ENCODE assay signal across 8 mouse cellular contexts in genomic region chr2:27412245-27412800, GRCm38 (mm10). TPM values are rescaled to one million over a fixed set of nuclear protein-coding genes. Genes with fewer than 3 reads are reported as not detected.
DNase-seq lines count a peak whose midpoint lies in the region; ATAC-seq and TF ChIP-seq lines count a peak whose summit lies in the region.
"Had no signal": no experiment of that assay in that cellular context is flagged by ENCODE, and none has a peak within 500 bp of the region (broad histone marks: within the 10 kb centered on the region; RNA-seq: fewer than 3 reads in every experiment).

No protein-coding gene starts in this region.

- 0 out of 2 replicates have a peak overlapping the region, but pooled peaks have one; percentile 8 for H3K4me2 ChIP-seq in lung, postnatal 0 days (replicated peaks; ENCODE audit: low read depth, low read length)
- H3K4me2 ChIP-seq in forebrain, embryonic 13.5 days, result peak overlapping the region; percentile 32
- H3K4me2 ChIP-seq in limb, embryonic 14.5 days (replicated peaks; ENCODE audit: low read depth, low read length, severe bottlenecking), result 0 out of 2 replicates have a peak overlapping the region, but pooled peaks have one; percentile 1
- H3K4me2 ChIP-seq in stomach, embryonic 14.5 days (replicated peaks; ENCODE audit: low read depth, low read length), result peak overlapping the region; percentile 30

- H3K9me3 ChIP-seq in lung, postnatal 0 days (ENCODE audit: low read length), result no peaks in the 10 kb centered on the region
- no peaks in the 10 kb centered on the region for H3K9me3 ChIP-seq in forebrain, embryonic 13.5 days (replicated peaks)
- H3K9me3 ChIP-seq in limb, embryonic 14.5 days (ENCODE audit: control insufficient read depth, low read length), result no peaks in the 10 kb centered on the region
- H3K9me3 ChIP-seq in stomach, embryonic 14.5 days (ENCODE audit: control insufficient read depth, low read depth, low read length), result no peaks in the 10 kb centered on the region

- no peak for TF ChIP-seq EP300 in lung, postnatal 0 days (IDR thresholded peaks at IDR 0.05)

- peaks cover 51% of the 10 kb centered on the region for H3K4me1 ChIP-seq in lung, postnatal 0 days (ENCODE audit: insufficient read depth, low read depth, low read length)
- peaks cover 63% of the 10 kb centered on the region for H3K4me1 ChIP-seq in forebrain, embryonic 13.5 days
- peaks cover 43% of the 10 kb centered on the region for H3K4me1 ChIP-seq in limb, embryonic 14.5 days (ENCODE audit: control insufficient read depth, insufficient read depth, low read length)
- H3K4me1 ChIP-seq in stomach, embryonic 14.5 days (ENCODE audit: control insufficient read depth, insufficient read depth, low read length), result peaks cover 63% of the 10 kb centered on the region

- no peaks in the 10 kb centered on the region for H3K36me3 ChIP-seq in lung, postnatal 0 days (ENCODE audit: insufficient read depth, low read length)
- no peaks in the 10 kb centered on the region for H3K36me3 ChIP-seq in forebrain, embryonic 13.5 days (ENCODE audit: poor library complexity, severe bottlenecking)
- H3K36me3 ChIP-seq in limb, embryonic 14.5 days (ENCODE audit: control insufficient read depth, insufficient read depth, low read length), result no peaks in the 10 kb centered on the region
- no peaks in the 10 kb centered on the region for H3K36me3 ChIP-seq in stomach, embryonic 14.5 days (ENCODE audit: control insufficient read depth, insufficient read depth, low read length)

- 31% methylated on average over 7 of the region's 7 CpGs for WGBS in lung, postnatal 0 days
- WGBS in forebrain, embryonic 13.5 days, result 10% methylated on average over 7 of the region's 7 CpGs
- WGBS in limb, embryonic 14.5 days, result 9% methylated on average over 7 of the region's 7 CpGs
- 16% methylated on average over 7 of the region's 7 CpGs for WGBS in stomach, embryonic 14.5 days

- DNase-seq in lung, postnatal 0 days (ENCODE audit: low spot score), result no peak
- DNase-seq in lung, postnatal 14 days, result no peak
- DNase-seq in limb, embryonic 14.5 days (ENCODE audit: low spot score), result no peak
- DNase-seq in yolk sac, embryonic 10.5 days (ENCODE audit: low spot score), result no peak
- DNase-seq: adrenal gland, adult 8-10 months had no signal

- ATAC-seq in lung, postnatal 0 days, result no peak
- ATAC-seq in forebrain, embryonic 13.5 days, result no peak
- ATAC-seq in limb, embryonic 14.5 days (ENCODE audit: low FRiP score, low read depth), result no peak
- ATAC-seq in stomach, embryonic 14.5 days (ENCODE audit: insufficient number of reproducible peaks, insufficient read depth, low FRiP score, low read depth), result no peak
- ATAC-seq in megakaryocyte, adult 5-6 weeks (ENCODE audit: poor library complexity, severe bottlenecking), result no peak

- TF ChIP-seq POLR2A in limb, embryonic 14.5 days (IDR thresholded peaks at IDR 0.05; ENCODE audit: borderline replicate concordance, extremely low read depth, insufficient read depth, insufficient read length), result no peak

- no peak overlapping the region for H3K4me3 ChIP-seq in lung, postnatal 0 days (ENCODE audit: low read depth, low read length)
- no peak overlapping the region for H3K4me3 ChIP-seq in forebrain, embryonic 13.5 days
- H3K4me3 ChIP-seq in limb, embryonic 14.5 days (replicated peaks; ENCODE audit: low read length), result no peak overlapping the region
- no peak overlapping the region for H3K4me3 ChIP-seq in stomach, embryonic 14.5 days (ENCODE audit: low read depth, low read length)

- H3K27ac ChIP-seq in lung, postnatal 0 days (ENCODE audit: low read length), result peak overlapping the region; percentile 82
- peak overlapping the region; percentile 82 for H3K27ac ChIP-seq in forebrain, embryonic 13.5 days
- 0 out of 2 replicates have a peak overlapping the region, but pooled peaks have one; percentile 28 for H3K27ac ChIP-seq in limb, embryonic 14.5 days (replicated peaks; ENCODE audit: low read depth, low read length)
- peak overlapping the region; percentile 89 for H3K27ac ChIP-seq in stomach, embryonic 14.5 days (ENCODE audit: low read length)

- H3K27me3 ChIP-seq in lung, postnatal 0 days (replicated peaks; ENCODE audit: insufficient read depth, low read length), result no peaks in the 10 kb centered on the region
- no peaks in the 10 kb centered on the region for H3K27me3 ChIP-seq in forebrain, embryonic 13.5 days
- H3K27me3 ChIP-seq in limb, embryonic 14.5 days (ENCODE audit: control insufficient read depth, insufficient read depth, low read length), result no peaks in the 10 kb centered on the region
- H3K27me3 ChIP-seq in stomach, embryonic 14.5 days (ENCODE audit: control insufficient read depth, insufficient read depth, low read length), result no peaks in the 10 kb centered on the region

- no peak for TF ChIP-seq CTCF in lung, postnatal 0 days (IDR thresholded peaks at IDR 0.05)

- H3K9ac ChIP-seq in lung, postnatal 0 days (replicated peaks; ENCODE audit: low read depth), result no peak overlapping the region
- H3K9ac ChIP-seq in forebrain, embryonic 13.5 days, result peak overlapping the region; percentile 30; the same call in 1 of the 2 replicates
- H3K9ac ChIP-seq in limb, embryonic 14.5 days (ENCODE audit: low read depth, low read length, severe bottlenecking), result no peak overlapping the region
- no peak overlapping the region for H3K9ac ChIP-seq in stomach, embryonic 14.5 days (replicated peaks; ENCODE audit: low read depth, low read length)

RNA-seq across cellular contexts. Expression of gene Vav2, which starts 14.5 kb away (rescaled TPM):
- polyA plus RNA-seq in lung, postnatal 0 days (2015; fragmentation: Nextera tagmentation; extraction: Ambion mirVana), result 11.8 and 12.1 TPM in 2 replicates
- polyA plus RNA-seq in forebrain, embryonic 13.5 days (2015; fragmentation: Nextera tagmentation; extraction: Ambion mirVana), result 8.7 and 8.8 TPM in 2 replicates
- polyA plus RNA-seq in limb, embryonic 14.5 days (2012; rRNA removed), result 19.6 and 23.8 TPM in 2 replicates
- 5.9 and 6.2 TPM in 2 replicates for polyA plus RNA-seq in limb, embryonic 14.5 days (2014; fragmentation: Nextera tagmentation; extraction: Ambion mirVana)
- polyA plus RNA-seq in stomach, embryonic 14.5 days (2014; fragmentation: Nextera tagmentation; extraction: Ambion mirVana), result 7.6 and 8.0 TPM in 2 replicates
- total RNA-seq in megakaryocyte, adult 5-6 weeks (2015), result 5.9 and 8.0 TPM in 2 replicates
- total RNA-seq in megakaryocyte, adult 5-6 weeks (2017), result 11.0 and 11.5 TPM in 2 replicates

RNA-seq across cellular contexts. Expression of gene Brd3os, which starts 29.8 kb away (rescaled TPM):
- 3.4 and 3.8 TPM in 2 replicates for polyA plus RNA-seq in lung, postnatal 0 days (2015; fragmentation: Nextera tagmentation; extraction: Ambion mirVana)
- 19.3 and 25.1 TPM in 2 replicates for polyA plus RNA-seq in forebrain, embryonic 13.5 days (2015; fragmentation: Nextera tagmentation; extraction: Ambion mirVana)
- polyA plus RNA-seq in limb, embryonic 14.5 days (2012; rRNA removed), result 12.5 and 13.0 TPM in 2 replicates
- polyA plus RNA-seq in limb, embryonic 14.5 days (2014; fragmentation: Nextera tagmentation; extraction: Ambion mirVana), result 9.9 and 13.7 TPM in 2 replicates
- 11.0 and 11.5 TPM in 2 replicates for polyA plus RNA-seq in stomach, embryonic 14.5 days (2014; fragmentation: Nextera tagmentation; extraction: Ambion mirVana)
- 0.93 TPM in 1 of 2 replicates, not detected in the other for total RNA-seq in megakaryocyte, adult 5-6 weeks (2015)
- total RNA-seq in megakaryocyte, adult 5-6 weeks (2017), result 0.11 TPM in 1 of 2 replicates, not detected in the other

Comparison
In these comparisons a context has a peak if more than half of its experiments do, and no peak if none do; other contexts are left out.
1. H3K27ac ChIP-seq: peak in every context shown above with its lines; median percentile 89 in stomach, embryonic 14.5 days; 82 in lung, postnatal 0 days; 82 in forebrain, embryonic 13.5 days; 28 in limb, embryonic 14.5 days.